Mouse (Mus musculus) kidney, adult 2 months (tissue): ENCODE results near the gene Mtmr12.

ENCODE experiments used
- CTCF ChIP-seq: fragments of 200-500 bp; conservative IDR thresholded peaks from 2 replicates; pipeline ENCODE4 v1.5.1; 2011; ENCODE audit warnings: low read depth, mild to moderate bottlenecking, control low read depth, low read length, moderate library complexity, mixed read lengths; ENCODE audit not compliant: insufficient read depth, insufficient read length
- POLR2A ChIP-seq: fragments of 200-500 bp; IDR thresholded peaks from one replicate; pipeline ENCODE4 v1.6.1; 2011; ENCODE audit warnings: low read depth, low read length, control low read depth

DNA sequence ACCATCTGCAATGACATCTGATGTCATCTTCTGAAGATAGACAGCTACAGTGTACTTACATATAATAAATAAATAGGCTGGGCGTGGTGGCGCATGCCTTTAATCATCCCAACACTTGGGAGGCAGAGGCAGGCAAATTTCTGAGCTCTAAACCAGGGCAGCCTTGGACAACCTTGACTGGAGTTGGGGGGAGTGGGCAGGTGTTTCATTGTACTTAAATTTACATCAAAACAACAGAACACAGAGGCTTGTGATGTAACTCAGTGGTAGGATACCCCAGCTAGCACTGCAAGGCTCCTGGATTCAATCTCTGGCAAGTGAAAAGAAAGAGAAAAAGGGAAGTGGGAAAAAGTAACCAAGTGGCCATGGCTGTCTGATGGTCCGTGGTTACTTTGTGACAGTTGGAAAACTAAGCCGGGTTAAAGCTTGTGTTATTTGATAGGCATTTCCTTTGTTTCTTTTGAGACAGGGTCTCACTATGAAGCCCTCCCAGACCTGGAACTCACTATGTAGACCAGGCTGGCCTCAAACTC, 70.3 kb downstream of the Mtmr12 start:
- TF ChIP-seq CTCF (no peak), POLR2A (no peak)
